Mouse (Mus musculus) erythroblast, embryonic 14.5 days (primary cell): ENCODE results near the gene Tacstd2.

Source experiments
- GATA1 ChIP-seq: IDR thresholded peaks from 2 replicates; pipeline ENCODE4 v1.6.1; 2012; ENCODE audit warnings: low read length, inconsistent platforms, mixed read lengths
- TAL1 ChIP-seq: IDR thresholded peaks from 3 replicates; pipeline ENCODE4 v1.6.1; 2012; ENCODE audit warnings: low read length, inconsistent platforms, mixed read lengths

- no peak for TF ChIP-seq GATA1
- TF ChIP-seq TAL1, result no peak
Measured at GRCm38 (mm10) chr6:67531822-67532162, 3.8 kb downstream of the Tacstd2 start.
